Mouse (Mus musculus) heart, adult 18-20 months (tissue): ENCODE measurements around the gene Gm3415. TPM values are rescaled to one million over a fixed set of nuclear protein-coding genes. Genes with fewer than 3 reads are reported as not detected.
"Not testable (repeated sequence)": the region's sequence is repeated elsewhere in the genome, so short reads cannot be mapped to it uniquely, and the experiment has no call there.

Experiments used
- DNase-seq, 2 experiments: peaks; one replicate each; pipeline ENCODE4 v3.0.0; 2021 to 2022; ENCODE audit warnings: mixed read lengths in 1 of 2
- long read RNA-seq, 2 experiments: library from polyadenylated mRNA; stranded (forward); transcript quantifications; one replicate each; pipeline ENCODE4 v2.0.0; 2021
- total RNA-seq, 2 experiments: library from RNA; stranded (reverse); gene quantifications; 2 replicates each; pipeline ENCODE4 v1.2.3; 2021

Gm3415 gene
- not detected for total RNA-seq
- long read RNA-seq, experiment 1 = 0 reads
- long read RNA-seq, experiment 2 = 0 reads

DNA sequence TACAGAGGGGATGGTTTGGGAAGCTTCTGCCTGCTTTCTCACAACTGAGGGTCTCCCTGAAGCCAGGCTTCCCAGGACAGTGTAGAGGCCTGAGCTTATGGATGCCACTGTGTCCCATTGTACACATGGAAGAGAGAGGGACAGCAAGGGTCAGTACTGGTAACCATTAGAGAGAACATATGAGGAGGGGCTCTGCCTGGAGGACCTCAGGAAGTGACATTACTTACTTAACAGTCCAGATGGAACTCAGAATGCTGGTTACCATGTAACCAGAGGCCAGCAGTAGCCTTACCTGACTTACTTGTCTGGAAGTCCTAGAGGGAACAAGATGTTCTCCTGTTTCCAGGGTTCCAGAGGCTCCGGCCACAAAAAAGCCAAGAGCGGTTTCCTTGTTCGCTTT is at the start of gene Gm3415:
TSS of gene Gm3415 (plus strand) at position 301 of the 400 bp plus-strand sequence.
- DNase-seq = not testable (repeated sequence)

- not testable (repeated sequence) for DNase-seq
Observed at GRCm38 (mm10) chr5:146513823-146514222, 42.1 kb upstream of the Gm3415 start, which contains the start of gene Gm3402. Gene Gm3402, plus strand, starts transcription at chr5:146514123.

- not testable (repeated sequence) for DNase-seq
Observed at GRCm38 (mm10) chr5:146525501-146525900, 30.4 kb upstream of the Gm3415 start, which contains the start of gene Gm3404. Gene Gm3404, plus strand, starts transcription at chr5:146525801.

- DNase-seq = not testable (repeated sequence)
Observed at GRCm38 (mm10) chr5:146537347-146537746, 18.6 kb upstream of the Gm3415 start, which contains the start of gene Gm3409. Gene Gm3409, plus strand, starts transcription at chr5:146537647.

DNA sequence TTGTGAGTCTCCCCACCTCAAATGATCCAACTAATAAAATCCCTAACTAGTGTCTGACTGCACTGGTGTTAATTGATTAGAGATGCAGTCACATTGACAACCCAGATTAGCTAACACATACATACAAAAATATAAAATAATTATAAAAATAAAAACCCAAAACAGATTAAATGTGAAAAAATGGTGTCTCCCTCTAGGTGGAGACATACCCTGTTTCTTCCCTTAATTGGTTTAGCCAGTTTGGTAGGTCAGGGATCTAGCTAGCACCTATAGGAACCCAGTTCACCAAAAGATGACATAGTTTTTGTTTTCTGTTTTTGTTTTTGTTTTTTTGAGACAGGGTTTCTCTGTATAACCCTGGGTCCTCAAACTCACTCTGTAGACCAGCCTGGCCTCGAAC is 8.3 kb downstream of the Gm3415 start:
- no peak for DNase-seq

DNA sequence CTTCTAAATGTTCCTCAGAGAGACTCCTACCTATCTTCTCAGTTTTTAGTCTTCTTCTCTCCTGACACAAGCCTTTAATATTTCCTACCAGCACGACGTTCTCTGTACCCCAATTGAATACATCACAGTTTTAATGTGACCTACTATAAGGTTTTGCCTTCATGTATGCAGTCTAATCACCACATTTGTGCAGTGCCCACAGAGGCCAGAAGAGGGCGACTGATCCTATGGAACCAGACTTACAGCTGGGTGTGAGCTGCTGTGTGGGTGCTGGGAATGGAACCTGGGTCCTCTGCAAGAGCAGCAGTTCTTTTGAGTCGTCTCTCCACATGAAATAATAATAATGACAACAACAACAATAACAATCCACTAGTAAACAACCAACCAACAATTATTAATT is 11.1 kb downstream of the Gm3415 start:
- no peak for DNase-seq

GRCm38 (mm10) chr5:146570179-146570578 is 14.2 kb downstream of the Gm3415 start:
- not testable (repeated sequence) for DNase-seq

DNA sequence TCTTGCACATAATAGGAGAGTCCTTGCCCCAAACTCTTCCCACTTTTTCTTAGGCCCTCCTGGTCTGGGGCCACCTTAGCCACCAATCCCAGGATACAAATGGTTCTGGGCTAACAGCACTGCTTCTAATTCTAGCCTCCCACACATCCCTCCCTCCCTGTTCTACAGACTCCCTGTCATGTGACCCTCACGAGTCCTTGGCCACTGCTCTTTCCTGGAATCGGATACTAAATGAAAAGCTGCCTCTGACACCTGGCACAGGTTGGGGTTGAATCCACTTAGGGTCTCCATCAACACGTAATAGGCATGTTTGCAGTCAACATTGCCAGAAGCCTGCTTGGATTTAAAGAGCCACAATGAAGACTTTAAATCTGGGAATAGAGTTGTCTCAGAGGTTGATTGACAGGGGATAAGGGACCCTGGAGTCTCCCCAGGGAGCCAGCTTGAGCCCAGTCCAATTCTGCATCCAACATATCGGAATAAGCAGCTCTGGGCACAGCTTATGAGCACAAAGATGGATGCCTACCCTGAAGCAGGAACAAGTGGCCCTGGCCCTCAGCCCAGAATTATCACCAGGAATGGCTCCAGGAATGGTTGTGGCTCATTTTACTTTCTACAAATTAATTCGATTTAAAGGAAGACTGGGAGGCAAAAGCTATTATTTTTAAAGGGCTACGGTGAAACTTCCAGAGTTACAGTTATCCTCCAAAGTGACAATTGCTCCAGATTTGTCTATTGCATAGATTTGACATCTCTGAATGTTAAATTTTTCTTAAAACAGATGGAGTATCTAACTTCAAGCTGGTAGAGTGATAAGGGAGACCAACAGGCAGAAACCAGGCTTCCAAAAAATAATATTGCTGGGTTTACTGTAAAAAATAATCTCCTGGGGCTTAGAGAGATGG is 16.1 kb downstream of the Gm3415 start:
- DNase-seq = peak; percentile 57 to 70

DNA sequence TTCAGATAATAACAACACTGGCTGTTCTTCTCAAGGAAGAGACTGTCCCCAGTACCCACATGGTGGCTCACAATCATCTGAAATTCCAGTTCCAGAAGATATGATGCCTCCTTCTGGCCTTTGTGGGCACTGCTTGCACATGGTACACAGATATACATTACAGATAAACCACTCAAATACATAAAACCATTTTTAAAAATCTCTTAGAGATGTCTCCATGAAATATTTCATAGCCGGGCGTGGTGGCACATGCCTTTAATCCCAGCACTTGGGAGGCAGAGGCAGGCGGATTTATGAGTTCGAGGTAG is 16.8 kb downstream of the Gm3415 start:
- DNase-seq = not testable (repeated sequence)

GRCm38 (mm10) chr5:146576668-146577067 is 20.7 kb downstream of the Gm3415 start:
- no peak for DNase-seq

DNA sequence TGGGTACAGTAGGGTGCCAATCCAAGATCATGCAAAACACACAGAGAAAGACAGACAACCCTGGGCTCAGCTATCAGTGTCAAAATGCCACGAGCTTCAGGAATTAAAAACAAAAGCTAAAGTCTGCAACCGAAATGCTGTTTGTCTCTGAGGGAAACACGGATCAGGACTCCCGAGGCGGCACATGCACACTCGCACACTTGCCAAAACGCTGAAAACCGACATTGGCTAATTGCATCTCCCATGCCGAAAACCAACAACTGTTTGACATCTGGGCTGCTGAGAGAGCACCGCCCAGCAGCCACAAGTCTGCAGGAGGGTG is 28.2 kb downstream of the Gm3415 start:
- no peak for DNase-seq

GRCm38 (mm10) chr5:146584478-146585306 is 28.8 kb downstream of the Gm3415 start, which contains the start of gene Gpr12:
Gene Gpr12, minus strand, starts transcription at chr5:146585239.
- no peak for DNase-seq

DNA sequence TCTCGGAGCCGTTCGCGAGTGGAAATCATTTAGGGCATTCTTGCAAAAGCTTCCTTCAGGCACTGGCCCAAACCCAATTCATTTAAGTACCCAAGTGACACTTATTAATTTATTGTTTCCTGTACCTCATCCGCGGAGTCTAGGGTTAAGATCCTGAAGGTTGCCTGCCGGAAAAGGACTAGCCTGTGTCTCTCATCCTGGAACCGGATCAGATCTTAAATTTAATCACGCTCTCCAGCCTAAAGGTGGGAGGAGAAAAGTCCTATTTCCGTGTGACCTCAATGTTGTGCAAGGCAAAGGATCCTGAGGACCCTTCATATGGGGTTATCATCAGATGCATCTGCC is 29.3 kb downstream of the Gm3415 start:
- no peak for DNase-seq

- no peak for DNase-seq
Observed at GRCm38 (mm10) chr5:146586357-146587070, 30.6 kb downstream of the Gm3415 start.

DNA sequence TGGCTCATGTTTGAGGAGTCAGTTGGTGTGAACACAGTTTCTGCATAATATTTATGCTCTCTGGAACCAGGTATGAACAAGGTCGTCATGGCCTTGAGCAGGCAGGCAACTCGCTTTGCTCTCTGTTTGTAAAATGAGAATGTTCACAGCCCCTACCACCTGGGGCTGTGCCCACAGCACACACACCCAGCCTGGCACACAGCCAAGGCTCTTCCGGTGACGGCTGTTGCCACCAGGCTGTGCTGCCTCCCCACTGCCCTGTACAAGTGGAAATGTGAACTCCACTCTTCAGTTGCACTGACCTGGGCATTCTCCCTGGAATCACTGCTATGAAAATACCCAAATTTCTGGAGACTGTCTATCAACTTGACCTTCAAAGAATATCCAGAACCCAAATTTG is 35.1 kb downstream of the Gm3415 start:
- DNase-seq = no peak

GRCm38 (mm10) chr5:146591636-146592035 is 35.7 kb downstream of the Gm3415 start:
- DNase-seq = no peak

DNA sequence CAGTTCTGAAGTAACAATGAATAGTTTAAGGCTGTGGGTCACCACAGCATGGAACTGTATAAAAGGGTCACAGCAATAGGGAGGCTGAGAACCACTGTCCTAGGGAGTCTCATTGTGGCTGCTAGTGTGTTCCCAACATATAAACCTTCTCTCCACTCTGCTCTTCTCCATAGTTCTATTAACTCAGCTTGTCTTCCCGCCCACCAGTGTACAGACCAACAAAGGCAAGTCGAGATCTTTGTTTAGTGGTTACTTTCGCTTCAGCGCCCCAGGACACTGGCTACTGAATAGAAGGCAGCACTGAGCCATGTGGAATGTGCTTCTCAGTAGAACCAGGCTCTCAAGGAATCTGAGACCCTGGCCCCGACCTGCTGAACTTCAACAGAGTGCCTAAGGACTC is 36.6 kb downstream of the Gm3415 start:
- DNase-seq = no peak

- peak in 1 of 2 experiments; percentile 4 for DNase-seq
Observed at GRCm38 (mm10) chr5:146596612-146597502, 40.9 kb downstream of the Gm3415 start.

DNA sequence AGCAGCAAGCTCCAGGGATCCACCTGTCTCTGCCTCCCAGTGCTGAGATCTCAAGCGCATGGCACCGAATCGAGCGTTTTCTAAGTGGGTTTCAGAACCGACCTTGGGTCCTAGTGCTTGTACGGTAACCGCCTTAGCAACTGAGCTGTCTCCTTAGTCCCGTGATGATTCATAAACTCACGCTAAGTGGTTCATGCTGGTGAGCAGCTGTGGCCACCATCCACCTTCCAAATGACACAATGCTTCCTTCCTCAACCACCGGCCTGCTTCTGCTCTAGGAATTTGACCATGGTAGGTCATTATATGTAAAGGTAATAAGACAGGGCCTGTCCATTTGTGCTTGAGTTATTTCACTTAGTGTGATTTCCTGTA is 41.6 kb downstream of the Gm3415 start:
- no peak for DNase-seq

- DNase-seq = no peak
Observed at GRCm38 (mm10) chr5:146598215-146599119, 42.5 kb downstream of the Gm3415 start.
